Mouse (Mus musculus): ENCODE measurements at regions not wholly inside any gene's neighbourhood (a gene's known extent, or its start where the extent isn't known, plus 50 kb on each side); places are given as distances from the start of the nearest gene placed in this dataset.

- DNase-seq: no peak
Observed at GRCm38 (mm10) chr5:74769023-74769422, 66.3 kb upstream of the Lnx1 start.

- DNase-seq: no peak
Observed at GRCm38 (mm10) chr5:74767993-74768392, 65.3 kb upstream of the Lnx1 start.

GRCm38 (mm10) chr5:74766211-74766610, 63.5 kb upstream of the Lnx1 start:
- no peak for DNase-seq

GRCm38 (mm10) chr5:74765061-74765767, 62.5 kb upstream of the Lnx1 start:
- peak; percentile 44 to 58 for DNase-seq

GRCm38 (mm10) chr5:74757557-74757956, 54.8 kb upstream of the Lnx1 start:
- DNase-seq: no peak

GRCm38 (mm10) chr5:74752961-74753360, 50.2 kb upstream of the Lnx1 start:
- no peak for DNase-seq

All from cerebellum, postnatal 14 days (tissue).